Mouse (Mus musculus): ENCODE measurements around the gene Amot.

Amot gene

GRCm38 (mm10) chrX:145479942-145480341 is 25.0 kb downstream of the Amot start:
- no peak for DNase-seq

- DNase-seq, result no peak
Measured at GRCm38 (mm10) chrX:145477725-145478194, 27.2 kb downstream of the Amot start.

GRCm38 (mm10) chrX:145477003-145477724 is 27.8 kb downstream of the Amot start:
- no peak for DNase-seq

GRCm38 (mm10) chrX:145468264-145468663 is 36.7 kb downstream of the Amot start:
- DNase-seq, result no peak

- no peak for DNase-seq
Measured at GRCm38 (mm10) chrX:145463524-145463923, 41.5 kb downstream of the Amot start.

- no peak for DNase-seq
Measured at GRCm38 (mm10) chrX:145461339-145461738, 43.6 kb downstream of the Amot start.

- no peak for DNase-seq
Measured at GRCm38 (mm10) chrX:145456251-145456650, 48.7 kb downstream of the Amot start.

- no peak for DNase-seq
Measured at GRCm38 (mm10) chrX:145455629-145456028, 49.4 kb downstream of the Amot start.

GRCm38 (mm10) chrX:145454828-145455227 is 50.2 kb downstream of the Amot start:
- no peak for DNase-seq

- no peak for DNase-seq
Measured at GRCm38 (mm10) chrX:145441526-145441925, 63.5 kb downstream of the Amot start.

- no peak for DNase-seq
Measured at GRCm38 (mm10) chrX:145433652-145434051, 71.3 kb downstream of the Amot start.

- no peak for DNase-seq
Measured at GRCm38 (mm10) chrX:145430836-145431570, 74.0 kb downstream of the Amot start.

- no peak for DNase-seq
Measured at GRCm38 (mm10) chrX:145428811-145429210, 76.2 kb downstream of the Amot start.

GRCm38 (mm10) chrX:145424026-145424425 is 81.0 kb downstream of the Amot start:
- DNase-seq, result no peak

GRCm38 (mm10) chrX:145414319-145414718 is 90.7 kb downstream of the Amot start:
- DNase-seq, result no peak

GRCm38 (mm10) chrX:145411425-145411824 is 93.6 kb downstream of the Amot start:
- peak; percentile 18 for DNase-seq

GRCm38 (mm10) chrX:145406052-145406451 is 98.9 kb downstream of the Amot start:
- DNase-seq, result no peak

GRCm38 (mm10) chrX:145401926-145402325 is 103.1 kb downstream of the Amot start:
- DNase-seq, result no peak

- DNase-seq, result peak; percentile 16
Measured at GRCm38 (mm10) chrX:145399236-145399635, 105.7 kb downstream of the Amot start.

All from lung, postnatal 10 days (tissue).